Mouse (Mus musculus) gonadal fat pad, adult 2 months (tissue): ENCODE data around the gene Tfpi2. TPM values are rescaled to one million over a fixed set of nuclear protein-coding genes. Genes with fewer than 3 reads are reported as not detected.

Experiments used
- DNase-seq: peaks from one replicate; pipeline ENCODE4 v3.0.0-alpha.2; 2012; ENCODE audit warnings: low read depth
- polyA plus RNA-seq: library from polyadenylated mRNA; depleted of rRNA; stranded (reverse); fragments of >200 nt; gene quantifications from 2 replicates; pipeline ENCODE4 v1.2.3, GENCODE M21; 2012; rRNA removed

Gene Tfpi2
- polyA plus RNA-seq, 1 experiment: 2.4 TPM

DNA sequence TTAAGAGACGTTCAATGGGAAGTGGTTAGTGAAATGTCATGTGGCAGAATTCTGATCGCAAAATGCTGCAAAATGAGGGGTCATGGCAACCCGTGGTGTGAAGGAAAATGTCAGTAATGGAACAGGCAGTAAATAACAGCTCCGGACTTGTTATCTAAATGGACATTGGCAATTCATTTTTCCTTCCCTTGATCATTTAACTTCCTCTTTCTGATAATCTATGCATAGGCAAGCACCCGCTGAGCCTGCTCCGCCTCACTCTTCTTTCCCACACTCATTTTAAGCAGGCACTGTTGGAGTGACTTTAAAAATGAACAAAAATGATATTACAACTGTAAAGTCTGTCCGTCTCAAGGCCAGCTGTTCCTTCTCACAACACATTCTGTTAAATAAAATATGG, 72.7 kb downstream of the Tfpi2 start:
- DNase-seq: no peak

Other genes with a start within 250 kb of the Tfpi2 start
- 0.05 and 0.12 TPM in 2 replicates for gene Calcr, start 224.2 kb downstream of the Tfpi2 start, polyA plus RNA-seq
- not detected in 2 replicates for gene Gngt1, start 4.9 kb upstream of the Tfpi2 start, polyA plus RNA-seq
- 5.6 and 6.9 TPM in 2 replicates for gene Gng11, start 15.0 kb upstream of the Tfpi2 start, polyA plus RNA-seq
- 28.1 and 30.7 TPM in 2 replicates for gene Bet1, start 98.1 kb upstream of the Tfpi2 start, polyA plus RNA-seq